Mouse (Mus musculus): ENCODE measurements around the gene Slc28a1.

DNA sequence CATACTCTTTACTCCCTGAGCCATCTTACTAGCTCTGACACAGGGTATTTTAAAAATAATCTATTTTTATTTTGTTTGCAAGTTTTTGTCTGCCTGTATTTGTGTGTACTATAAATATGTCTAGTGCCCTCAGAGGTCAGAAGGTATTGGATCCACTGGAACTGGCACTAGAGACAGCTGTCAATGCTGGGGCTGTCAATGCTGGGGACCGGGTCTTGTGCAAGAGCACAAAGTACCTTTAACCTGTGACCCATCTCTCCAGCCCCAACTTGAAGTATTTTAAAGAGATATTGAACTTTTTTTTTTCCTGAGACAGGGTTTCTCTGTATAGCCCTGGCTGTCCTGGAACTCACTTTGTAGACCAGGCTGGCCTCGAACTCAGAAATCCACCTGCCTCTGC lies 59.3 kb downstream of the Slc28a1 start:
- TF ChIP-seq CTCF (IDR thresholded peaks at IDR 0.05; ENCODE audit: borderline replicate concordance, insufficient read depth, low read depth, low read length): no peak
- no peak for TF ChIP-seq POLR2A (IDR thresholded peaks at IDR 0.05; ENCODE audit: borderline replicate concordance, insufficient read depth, low read length)

All from cerebellum, adult 2 months (tissue).